Mouse (Mus musculus) G1E (cell line): ENCODE measurements around the gene Zfp566.

ENCODE experiments used
- CTCF ChIP-seq: IDR thresholded peaks from 2 replicates; pipeline ENCODE4 v1.5.1; 2012; ENCODE audit warnings: low read depth, low read length, inconsistent platforms, mixed read lengths
- TAL1 ChIP-seq: conservative IDR thresholded peaks from 2 replicates; pipeline ENCODE4 v1.6.1; 2012; ENCODE audit warnings: low read depth, low read length, inconsistent platforms, mixed read lengths

DNA sequence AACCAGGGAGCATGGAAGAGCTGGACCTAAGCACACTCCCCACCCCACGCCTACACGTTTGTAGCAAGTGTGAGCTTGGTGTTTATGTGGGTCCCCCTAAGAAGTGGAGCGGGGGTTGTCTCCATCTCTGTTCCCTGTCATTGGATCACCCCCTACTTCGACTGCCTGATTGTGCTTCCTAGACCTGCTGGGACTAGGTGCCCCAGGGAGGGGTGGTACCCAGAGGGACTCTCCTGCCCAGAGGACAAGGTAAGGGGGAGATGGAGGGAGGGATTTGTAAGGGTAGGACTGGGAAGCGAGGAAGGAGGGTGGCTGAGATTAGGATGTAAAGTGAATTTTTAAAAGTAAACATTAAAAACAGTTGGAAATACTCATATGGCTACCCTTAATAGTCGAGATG is 922 bp downstream of the Zfp566 start:
- no peak for TF ChIP-seq CTCF
- no peak for TF ChIP-seq TAL1
